Mouse (Mus musculus) brain, embryonic 14.5 days (tissue): ENCODE data around the gene Wwox.

Source experiments
- CTCF ChIP-seq: fragments of 200-500 bp; IDR thresholded peaks from 2 replicates; pipeline ENCODE4 v1.5.1; 2012; ENCODE audit warnings: inconsistent platforms, mild to moderate bottlenecking, moderate library complexity, borderline replicate concordance; ENCODE audit not compliant: insufficient read depth, insufficient read length; ENCODE audit errors: extremely low read depth
- POLR2A ChIP-seq: fragments of 200-500 bp; IDR thresholded peaks from 2 replicates; pipeline ENCODE4 v1.6.1; 2012; ENCODE audit warnings: mild to moderate bottlenecking, inconsistent platforms, borderline replicate concordance; ENCODE audit not compliant: poor library complexity, insufficient read depth, insufficient read length, severe bottlenecking; ENCODE audit errors: extremely low read depth

DNA sequence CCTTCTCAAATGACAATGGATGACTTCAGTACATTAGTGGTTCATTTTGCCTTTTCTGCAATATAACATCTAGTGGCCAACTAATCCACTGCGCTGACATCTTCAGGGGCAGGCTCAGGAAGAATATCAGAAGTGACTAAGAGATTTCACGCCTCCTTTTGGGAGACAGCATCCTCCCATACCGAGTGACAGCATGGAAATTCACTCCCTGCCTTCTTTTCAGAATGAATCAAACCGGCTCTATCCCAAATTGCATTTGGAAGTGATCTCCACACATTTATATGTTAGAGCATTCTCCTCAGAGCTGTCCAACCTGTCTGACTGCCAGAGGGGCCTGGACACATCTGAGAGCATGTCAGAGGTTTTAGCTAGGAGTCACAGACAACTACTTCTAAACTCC lies 940.6 kb downstream of the Wwox start:
- no peak for TF ChIP-seq CTCF
- TF ChIP-seq POLR2A = no peak
